Mouse (Mus musculus) myocyte (in vitro differentiated cells): Measurements from ENCODE around the gene Erich3. TPM values are rescaled to one million over a fixed set of nuclear protein-coding genes. Genes with fewer than 3 reads are reported as not detected.

ENCODE experiments used
- H3K27me3 ChIP-seq: one replicate; pipeline ENCODE4 v1.6.1; 2011; ENCODE audit not compliant: control insufficient read depth, insufficient read depth, insufficient read length
- H3K36me3 ChIP-seq: one replicate; pipeline ENCODE4 v1.6.1; 2011; ENCODE audit not compliant: control insufficient read depth, insufficient read depth
- H3K4me2 ChIP-seq: one replicate; pipeline ENCODE4 v1.6.1; 2011; ENCODE audit warnings: low read depth, control low read depth
- H3K4me3 ChIP-seq: one replicate; pipeline ENCODE4 v1.5.1; 2011; ENCODE audit warnings: mild to moderate bottlenecking, control low read depth, moderate library complexity
- H3K79me2 ChIP-seq: one replicate; pipeline ENCODE4 v1.6.1; 2011; ENCODE audit not compliant: control insufficient read depth, insufficient read depth
- H3ac ChIP-seq: one replicate; pipeline ENCODE4 v1.6.1; 2011; ENCODE audit not compliant: control insufficient read depth, insufficient read length
- CEBPB ChIP-seq: IDR thresholded peaks from 2 replicates; pipeline ENCODE4 v1.6.1; 2011; ENCODE audit warnings: mild to moderate bottlenecking, moderate library complexity; ENCODE audit not compliant: poor library complexity, insufficient read depth, severe bottlenecking
- E2F4 ChIP-seq: IDR thresholded peaks from one replicate; pipeline ENCODE4 v1.6.1; 2011; ENCODE audit warnings: mild to moderate bottlenecking, control low read depth, moderate library complexity; ENCODE audit not compliant: insufficient read depth
- MAX ChIP-seq: IDR thresholded peaks from one replicate; pipeline ENCODE4 v1.6.1; 2011; ENCODE audit warnings: low read depth, mild to moderate bottlenecking, control low read depth
- MYOD1 ChIP-seq, 3 experiments: IDR thresholded peaks; one replicate each; pipeline ENCODE4 v1.6.1; 2011; ENCODE audit warnings: control low read depth in 2 of 3, low read depth in 2 of 3, mild to moderate bottlenecking in 2 of 3, moderate library complexity in 1 of 3; ENCODE audit not compliant: insufficient read length in 2 of 3, control insufficient read depth in 1 of 3
- MYOG ChIP-seq, 3 experiments: IDR thresholded peaks; one replicate each; pipeline ENCODE4 v1.6.1; 2011; ENCODE audit warnings: control low read depth in 2 of 3, low read depth in 2 of 3, mild to moderate bottlenecking in 2 of 3; ENCODE audit not compliant: insufficient read length in 2 of 3, control insufficient read depth in 1 of 3, insufficient read depth in 1 of 3
- POLR2A ChIP-seq: IDR thresholded peaks from one replicate; pipeline ENCODE4 v1.6.1; 2011; ENCODE audit warnings: low read depth, mild to moderate bottlenecking, control low read depth, moderate library complexity; ENCODE audit not compliant: insufficient read length
- POLR2AphosphoS2 ChIP-seq: IDR thresholded peaks from one replicate; pipeline ENCODE4 v1.6.1; 2011; ENCODE audit warnings: low read depth, control low read depth; ENCODE audit not compliant: insufficient read length
- REST ChIP-seq: IDR thresholded peaks from one replicate; pipeline ENCODE4 v1.6.1; 2011; ENCODE audit warnings: mild to moderate bottlenecking, control low read depth, moderate library complexity; ENCODE audit not compliant: insufficient read depth, insufficient read length
- SRF ChIP-seq: IDR thresholded peaks from one replicate; pipeline ENCODE4 v1.6.1; 2011; ENCODE audit warnings: low read depth; ENCODE audit not compliant: control insufficient read depth, insufficient read length
- TCF12 ChIP-seq: IDR thresholded peaks from one replicate; pipeline ENCODE4 v1.6.1; 2011; ENCODE audit warnings: mild to moderate bottlenecking, control low read depth; ENCODE audit not compliant: poor library complexity, insufficient read depth, severe bottlenecking
- TCF3 ChIP-seq: IDR thresholded peaks from one replicate; pipeline ENCODE4 v1.6.1; 2011; ENCODE audit warnings: low read depth, control low read depth; ENCODE audit not compliant: insufficient read length
- USF1 ChIP-seq: IDR thresholded peaks from one replicate; pipeline ENCODE4 v1.6.1; 2011; ENCODE audit warnings: low read depth, mild to moderate bottlenecking, control low read depth, moderate library complexity
- polyA plus RNA-seq: library from polyadenylated mRNA; unstranded; fragments of >200 nt; fragmentation: generic; extraction: Trizol; gene quantifications from one replicate; pipeline ENCODE4 v1.2.1, GENCODE M21; 2012; ENCODE audit warnings: missing spikeins

Erich3 gene
- polyA plus RNA-seq, 1 experiment = not detected

DNA sequence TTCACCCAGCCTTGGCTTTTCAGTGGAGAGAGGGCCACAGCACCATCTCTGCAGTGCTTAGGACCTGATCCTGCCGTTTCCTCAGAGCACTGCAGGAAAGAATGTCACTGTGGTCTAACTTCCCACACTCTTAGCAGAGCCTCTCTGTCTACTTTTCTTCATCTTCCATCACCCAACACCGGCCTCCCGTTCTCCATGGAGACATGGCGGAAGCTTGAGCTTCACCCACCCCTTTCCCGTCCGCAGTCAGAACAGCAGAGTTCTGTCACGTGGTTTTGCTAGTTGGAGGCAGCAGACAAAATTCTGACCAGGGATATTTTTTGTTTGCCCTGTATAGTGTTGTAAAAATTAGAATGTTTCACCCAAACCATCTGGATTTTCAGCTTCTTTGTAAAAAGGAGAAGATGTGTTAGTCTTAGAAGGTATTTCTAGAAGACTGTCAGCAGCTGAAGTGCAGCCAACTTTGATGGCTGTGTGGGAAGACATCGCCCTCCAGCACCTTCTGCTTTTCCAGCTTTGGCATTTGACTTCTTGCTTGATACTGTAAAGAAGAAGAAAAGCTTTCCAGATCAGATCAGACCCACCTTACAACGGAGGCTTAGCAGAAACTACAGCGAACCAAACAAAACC, 12.4 kb upstream of the Erich3 start:
- Histone ChIP-seq H3K36me3 (no peaks in the 10 kb centered on the region), H3K27me3 (no peaks in the 10 kb centered on the region), H3K79me2 (no peaks in the 10 kb centered on the region), H3K4me3 (no peak overlapping the region), H3K4me2 (no peak overlapping the region), H3ac (no peak overlapping the region)
- TF ChIP-seq USF1 = no peak
- TF ChIP-seq MAX = no peak
- TF ChIP-seq TCF3 = no peak
- no peak for TF ChIP-seq MYOG (IDR thresholded peaks at IDR 0.05; ENCODE audit: control insufficient read depth in 1 of 3, insufficient read depth in 1 of 3, insufficient read length in 2 of 3, low read depth in 2 of 3)
- TF ChIP-seq E2F4 = no peak
- no peak for TF ChIP-seq POLR2A
- TF ChIP-seq POLR2AphosphoS2 = no peak
- TF ChIP-seq MYOD1 (IDR thresholded peaks at IDR 0.05; ENCODE audit: control insufficient read depth in 1 of 3, insufficient read length in 2 of 3, low read depth in 2 of 3) = no peak
- no peak for TF ChIP-seq SRF
- TF ChIP-seq CEBPB = no peak
- TF ChIP-seq TCF12 = no peak
- TF ChIP-seq REST = no peak

DNA sequence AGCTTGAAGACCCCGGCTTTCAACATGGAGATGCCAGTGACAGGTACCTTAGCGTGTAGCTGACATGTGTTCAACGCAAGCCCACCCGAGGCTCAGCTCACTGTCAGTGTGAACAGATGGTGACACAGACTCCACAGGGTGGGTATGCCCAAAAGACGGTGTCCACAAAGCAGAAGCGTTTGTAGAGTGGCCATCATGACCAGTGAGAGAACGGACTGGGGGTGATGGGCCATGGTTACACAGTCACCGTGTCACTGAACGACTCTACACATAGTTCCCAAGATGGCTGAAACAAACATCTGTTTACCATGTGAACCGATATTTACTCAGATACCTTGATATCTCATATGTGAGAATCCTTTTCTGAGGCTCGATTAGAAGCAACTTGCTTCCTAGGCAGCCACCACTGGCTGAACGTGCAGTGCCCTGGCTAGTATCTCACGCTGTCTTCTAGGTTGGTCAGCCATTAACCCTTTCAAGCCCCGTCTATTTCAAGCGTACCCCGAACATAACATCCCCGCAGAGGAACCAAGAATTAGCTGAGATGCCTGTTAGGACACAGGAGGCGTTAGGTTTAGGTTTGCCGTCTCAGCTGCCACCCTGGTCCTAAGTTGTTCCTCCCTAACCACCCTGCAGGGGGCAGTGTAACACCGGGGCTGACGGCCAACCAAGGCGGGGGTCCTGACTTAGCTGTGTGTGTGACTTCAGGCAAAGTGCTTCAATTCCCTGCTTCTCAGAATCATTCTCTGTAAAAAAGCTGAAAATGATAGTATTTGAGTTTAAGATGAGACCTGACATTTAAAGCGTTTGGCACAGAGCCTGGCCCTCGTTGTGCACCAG, 10.9 kb upstream of the Erich3 start:
- peak overlapping the region; percentile 27 for H3K4me2 ChIP-seq
- no peak overlapping the region for H3ac ChIP-seq
- TF ChIP-seq TCF12 (no peak), USF1 (no peak), MYOD1 (IDR thresholded peaks at IDR 0.05; ENCODE audit: control insufficient read depth in 1 of 3, insufficient read length in 2 of 3, low read depth in 2 of 3) (no peak), CEBPB (no peak), POLR2AphosphoS2 (no peak), SRF (no peak), POLR2A (no peak), TCF3 (no peak), REST (no peak), E2F4 (no peak), MYOG (IDR thresholded peaks at IDR 0.05; ENCODE audit: control insufficient read depth in 1 of 3, insufficient read depth in 1 of 3, insufficient read length in 2 of 3, low read depth in 2 of 3) (no peak), MAX (no peak)
- H3K4me3 ChIP-seq = no peak overlapping the region
- H3K36me3 ChIP-seq = no peaks in the 10 kb centered on the region
- no peaks in the 10 kb centered on the region for H3K27me3 ChIP-seq
- H3K79me2 ChIP-seq = no peaks in the 10 kb centered on the region

DNA sequence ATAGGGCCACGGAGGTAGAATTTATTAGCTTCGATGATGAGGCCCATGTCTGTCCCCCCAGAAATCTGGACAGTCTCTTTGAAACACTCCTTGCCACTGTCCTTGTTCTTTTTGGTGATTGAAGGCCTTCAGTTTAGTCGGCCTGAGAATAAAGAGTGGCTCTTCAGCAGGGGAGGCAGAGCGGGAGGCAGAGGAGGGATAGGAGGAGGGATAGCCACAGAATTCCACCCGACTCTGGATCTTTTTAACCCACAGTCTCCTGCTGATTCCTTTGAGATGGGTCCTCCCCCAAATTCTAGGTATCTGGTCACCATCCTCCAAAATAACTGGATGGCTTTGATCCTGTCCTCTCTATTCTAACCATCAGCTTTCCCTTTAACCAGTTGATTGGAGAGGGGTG, 10.2 kb upstream of the Erich3 start:
- TF ChIP-seq POLR2AphosphoS2 (no peak), TCF3 (no peak), USF1 (no peak), CEBPB (no peak), POLR2A (no peak), REST (no peak), MYOG (IDR thresholded peaks at IDR 0.05; ENCODE audit: control insufficient read depth in 1 of 3, insufficient read depth in 1 of 3, insufficient read length in 2 of 3, low read depth in 2 of 3) (no peak), TCF12 (no peak), E2F4 (no peak), SRF (no peak), MAX (no peak), MYOD1 (IDR thresholded peaks at IDR 0.05; ENCODE audit: control insufficient read depth in 1 of 3, insufficient read length in 2 of 3, low read depth in 2 of 3) (no peak)
- H3K4me3 ChIP-seq = no peak overlapping the region
- no peak overlapping the region for H3ac ChIP-seq
- H3K36me3 ChIP-seq = no peaks in the 10 kb centered on the region
- H3K27me3 ChIP-seq = no peaks in the 10 kb centered on the region
- H3K79me2 ChIP-seq = no peaks in the 10 kb centered on the region
- no peak overlapping the region for H3K4me2 ChIP-seq

DNA sequence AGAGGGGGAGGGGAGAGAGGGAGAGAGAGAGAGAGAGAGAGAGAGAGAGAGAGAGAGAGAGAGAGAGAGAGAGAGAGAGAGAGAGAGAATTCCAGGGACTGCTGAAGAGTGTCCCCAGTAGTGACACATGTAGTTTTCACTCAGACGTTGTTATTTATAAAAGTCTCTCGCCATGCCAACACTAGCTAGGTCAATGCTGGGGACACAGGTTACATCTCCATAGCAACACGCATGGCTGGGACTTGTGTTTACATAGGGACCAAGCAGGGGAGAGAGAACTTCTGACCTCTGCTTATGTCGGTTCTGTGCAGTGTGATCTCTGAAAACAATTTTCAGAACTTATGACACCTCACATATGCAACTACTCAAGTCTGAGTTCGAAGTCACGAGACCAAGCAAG, 9.4 kb upstream of the Erich3 start:
- Histone ChIP-seq H3ac (no peak overlapping the region), H3K79me2 (no peaks in the 10 kb centered on the region), H3K27me3 (no peaks in the 10 kb centered on the region), H3K4me2 (no peak overlapping the region), H3K36me3 (no peaks in the 10 kb centered on the region), H3K4me3 (no peak overlapping the region)
- no peak for TF ChIP-seq TCF3
